Mouse (Mus musculus): Measurements from ENCODE around the gene Bcar3.

Bcar3 gene

GRCm38 (mm10) chr3:122292300-122293222, 1.4 kb upstream of the Bcar3 start:
- peak; percentile 86 to 93 for DNase-seq (ENCODE audit: low spot score in 2 of 2)

- DNase-seq (ENCODE audit: low spot score in 2 of 2): no peak
These were observed 548 bp upstream of the Bcar3 start for GRCm38 (mm10) chr3:122293223-122293953.

GRCm38 (mm10) chr3:122295511-122295910, 1.6 kb downstream of the Bcar3 start:
- DNase-seq (ENCODE audit: low spot score in 2 of 2): peak; percentile 57 to 63

GRCm38 (mm10) chr3:122296979-122297378, 3.0 kb downstream of the Bcar3 start:
- no peak for DNase-seq (ENCODE audit: low spot score in 2 of 2)

GRCm38 (mm10) chr3:122300983-122301919, 7.3 kb downstream of the Bcar3 start:
- peak; percentile 72 to 76 for DNase-seq (ENCODE audit: low spot score in 2 of 2)

GRCm38 (mm10) chr3:122304560-122304959, 10.6 kb downstream of the Bcar3 start:
- DNase-seq (ENCODE audit: low spot score in 2 of 2): no peak

- DNase-seq (ENCODE audit: low spot score in 2 of 2): no peak
These were observed 14.1 kb downstream of the Bcar3 start for GRCm38 (mm10) chr3:122307894-122308671.

GRCm38 (mm10) chr3:122308981-122309380, 15.0 kb downstream of the Bcar3 start:
- DNase-seq (ENCODE audit: low spot score in 2 of 2): no peak

- peak; percentile 92 to 93 for DNase-seq (ENCODE audit: low spot score in 2 of 2)
These were observed 18.1 kb downstream of the Bcar3 start for GRCm38 (mm10) chr3:122312078-122312477.

GRCm38 (mm10) chr3:122312936-122313629, 19.1 kb downstream of the Bcar3 start:
- no peak for DNase-seq (ENCODE audit: low spot score in 2 of 2)

GRCm38 (mm10) chr3:122313936-122314335, 20.0 kb downstream of the Bcar3 start:
- no peak for DNase-seq (ENCODE audit: low spot score in 2 of 2)

GRCm38 (mm10) chr3:122316621-122317020, 22.7 kb downstream of the Bcar3 start:
- DNase-seq (ENCODE audit: low spot score in 2 of 2): no peak

GRCm38 (mm10) chr3:122317339-122317738, 23.4 kb downstream of the Bcar3 start:
- DNase-seq (ENCODE audit: low spot score in 2 of 2): no peak

- DNase-seq (ENCODE audit: low spot score in 2 of 2): no peak
These were observed 28.3 kb downstream of the Bcar3 start for GRCm38 (mm10) chr3:122322226-122322625.

- DNase-seq (ENCODE audit: low spot score in 2 of 2): no peak
These were observed 29.9 kb downstream of the Bcar3 start for GRCm38 (mm10) chr3:122323841-122324240.

- DNase-seq (ENCODE audit: low spot score in 2 of 2): no peak
These were observed 30.6 kb downstream of the Bcar3 start for GRCm38 (mm10) chr3:122324528-122324927.

- DNase-seq (ENCODE audit: low spot score in 2 of 2): no peak
These were observed 36.5 kb downstream of the Bcar3 start for GRCm38 (mm10) chr3:122330484-122330883.

GRCm38 (mm10) chr3:122333493-122333892, 39.6 kb downstream of the Bcar3 start:
- DNase-seq (ENCODE audit: low spot score in 2 of 2): no peak

GRCm38 (mm10) chr3:122333902-122334301, 40.0 kb downstream of the Bcar3 start:
- no peak for DNase-seq (ENCODE audit: low spot score in 2 of 2)

GRCm38 (mm10) chr3:122334375-122334774, 40.4 kb downstream of the Bcar3 start:
- no peak for DNase-seq (ENCODE audit: low spot score in 2 of 2)

All from right cerebral cortex, adult 2 months (tissue).